Mouse (Mus musculus) cortical plate, adult 2 months (tissue): Measurements from ENCODE around the gene Ptprh. TPM values are rescaled to one million over a fixed set of nuclear protein-coding genes. Genes with fewer than 3 reads are reported as not detected.
"Not testable (repeated sequence)": the region's sequence is repeated elsewhere in the genome, so short reads cannot be mapped to it uniquely, and the experiment has no call there.

Experiments
- H3K27ac ChIP-seq: fragments of 200-500 bp; 2 replicates; pipeline ENCODE4 v1.5.1; 2012; ENCODE audit warnings: low read length, control low read depth, inconsistent platforms; ENCODE audit not compliant: insufficient read depth
- H3K4me1 ChIP-seq: fragments of 200-500 bp; 2 replicates; pipeline ENCODE4 v1.6.1; 2011; ENCODE audit warnings: low read length; ENCODE audit not compliant: control insufficient read depth, insufficient read depth
- H3K4me3 ChIP-seq: fragments of 200-500 bp; 2 replicates; pipeline ENCODE4 v1.5.1; 2011; ENCODE audit warnings: mild to moderate bottlenecking, low read length, control low read depth; ENCODE audit not compliant: insufficient read depth
- CTCF ChIP-seq: fragments of 200-500 bp; IDR thresholded peaks from 2 replicates; pipeline ENCODE4 v1.5.1; 2011; ENCODE audit warnings: mild to moderate bottlenecking, control low read depth, low read length; ENCODE audit not compliant: insufficient read depth; ENCODE audit errors: extremely low read depth
- POLR2A ChIP-seq: fragments of 200-500 bp; IDR thresholded peaks from 2 replicates; pipeline ENCODE4 v1.6.1; 2011; ENCODE audit warnings: mild to moderate bottlenecking, low read length, control low read depth; ENCODE audit not compliant: insufficient read depth; ENCODE audit errors: extremely low read depth
- polyA plus RNA-seq: library from polyadenylated mRNA; depleted of rRNA; stranded (reverse); fragments of >200 nt; gene quantifications from 2 replicates; pipeline ENCODE4 v1.2.3, GENCODE M21; 2012

Ptprh gene
- polyA plus RNA-seq, 1 experiment, result 1.0 TPM

GRCm38 (mm10) chr7:4612386-4612785 is 8.5 kb upstream of the Ptprh start:
- Histone ChIP-seq H3K4me3 (no peak overlapping the region), H3K4me1 (no peaks in the 10 kb centered on the region), H3K27ac (no peak overlapping the region)
- TF ChIP-seq CTCF (no peak), POLR2A (no peak)

- Histone ChIP-seq H3K27ac (no peak overlapping the region), H3K4me1 (no peaks in the 10 kb centered on the region), H3K4me3 (no peak overlapping the region)
- no peak for TF ChIP-seq CTCF
- TF ChIP-seq POLR2A, result no peak
Measured at GRCm38 (mm10) chr7:4611921-4612341, 8.1 kb upstream of the Ptprh start.

- no peak for TF ChIP-seq CTCF
- no peak for TF ChIP-seq POLR2A
- Histone ChIP-seq H3K4me1 (no peaks in the 10 kb centered on the region), H3K27ac (no peak overlapping the region), H3K4me3 (no peak overlapping the region)
Measured at GRCm38 (mm10) chr7:4611511-4611910, 7.7 kb upstream of the Ptprh start.

- TF ChIP-seq POLR2A, result no peak
- TF ChIP-seq CTCF, result no peak
- Histone ChIP-seq H3K27ac (no peak overlapping the region), H3K4me3 (no peak overlapping the region), H3K4me1 (no peaks in the 10 kb centered on the region)
Measured at GRCm38 (mm10) chr7:4608002-4608401, 4.2 kb upstream of the Ptprh start.

GRCm38 (mm10) chr7:4602969-4603368 is 872 bp downstream of the Ptprh start:
- H3K4me3 ChIP-seq, result no peak overlapping the region
- TF ChIP-seq CTCF (no peak), POLR2A (no peak)
- no peaks in the 10 kb centered on the region for H3K4me1 ChIP-seq
- no peak overlapping the region for H3K27ac ChIP-seq

- not testable (repeated sequence) for H3K4me1 ChIP-seq, H3K4me3 ChIP-seq, H3K27ac ChIP-seq
Measured at GRCm38 (mm10) chr7:4597046-4597445, 6.8 kb downstream of the Ptprh start.

- H3K27ac ChIP-seq, H3K4me3 ChIP-seq, H3K4me1 ChIP-seq: not testable (repeated sequence)
Measured at GRCm38 (mm10) chr7:4581481-4581880, 22.4 kb downstream of the Ptprh start.

- not testable (repeated sequence) for H3K27ac ChIP-seq, H3K4me1 ChIP-seq, H3K4me3 ChIP-seq
Measured at GRCm38 (mm10) chr7:4572361-4572760, 31.5 kb downstream of the Ptprh start.

GRCm38 (mm10) chr7:4562660-4563059 is 41.2 kb downstream of the Ptprh start:
- Histone ChIP-seq H3K27ac (no peak overlapping the region), H3K4me1 (no peaks in the 10 kb centered on the region), H3K4me3 (no peak overlapping the region)
- TF ChIP-seq CTCF (no peak), POLR2A (no peak)

GRCm38 (mm10) chr7:4557167-4557560 is 46.7 kb downstream of the Ptprh start:
- H3K4me3 ChIP-seq, result no peak overlapping the region

More at GRCm38 (mm10) chr7:4557167-4557560, 46.7 kb downstream of the Ptprh start:
- TF ChIP-seq POLR2A (no peak), CTCF (no peak)
- no peaks in the 10 kb centered on the region for H3K4me1 ChIP-seq
- H3K27ac ChIP-seq, result no peak overlapping the region
